Mouse (Mus musculus) spleen, adult 2 months (tissue): ENCODE measurements around the gene Zfp326. TPM values are rescaled to one million over a fixed set of nuclear protein-coding genes. Genes with fewer than 3 reads are reported as not detected.

ENCODE experiments used
- DNase-seq, 2 experiments: peaks; one replicate each; pipeline versions ENCODE4 v3.0.0 to v3.0.0-alpha.2; 2012 to 2021; ENCODE audit warnings: low spot score in 2 of 2, low read depth in 1 of 2
- H3K27ac ChIP-seq: fragments of 200-500 bp; 2 replicates; pipeline ENCODE4 v1.5.1; 2012; ENCODE audit warnings: low read length, inconsistent platforms; ENCODE audit not compliant: insufficient read depth
- H3K27me3 ChIP-seq: fragments of 200-500 bp; 2 replicates; pipeline ENCODE4 v1.6.1; 2012; ENCODE audit warnings: mild to moderate bottlenecking, moderate library complexity, low read length, inconsistent platforms; ENCODE audit not compliant: control insufficient read depth, insufficient read depth
- H3K36me3 ChIP-seq: fragments of 200-500 bp; 2 replicates; pipeline ENCODE4 v1.6.1; 2012; ENCODE audit warnings: mild to moderate bottlenecking, low read length, inconsistent platforms; ENCODE audit not compliant: control insufficient read depth, insufficient read depth
- H3K4me1 ChIP-seq: fragments of 200-500 bp; 2 replicates; pipeline ENCODE4 v1.6.1; 2011; ENCODE audit warnings: inconsistent platforms; ENCODE audit not compliant: control insufficient read depth, insufficient read depth, insufficient read length
- H3K4me3 ChIP-seq: fragments of 200-500 bp; 2 replicates; pipeline ENCODE4 v1.5.1; 2011; ENCODE audit warnings: mild to moderate bottlenecking, inconsistent platforms; ENCODE audit not compliant: insufficient read depth, insufficient read length; ENCODE audit errors: extremely low read depth
- CTCF ChIP-seq: fragments of 200-500 bp; IDR thresholded peaks from 2 replicates; pipeline ENCODE4 v1.5.1; 2011; ENCODE audit warnings: mild to moderate bottlenecking, inconsistent platforms; ENCODE audit not compliant: insufficient read depth, insufficient read length, insufficient replicate concordance; ENCODE audit errors: extremely low read depth
- POLR2A ChIP-seq: fragments of 200-500 bp; IDR thresholded peaks from 2 replicates; pipeline ENCODE4 v1.6.1; 2011; ENCODE audit warnings: low read depth, low read length, inconsistent platforms
- WGBS: fragments of 180-500 bp; shearing (Covaris S2); methylation state at CpG from one replicate; pipeline ENCODE4 v1.1.7; 2018; 5-methylcytosine and 5-hydroxymethylcytosine counted together
- polyA plus RNA-seq: library from polyadenylated mRNA; depleted of rRNA; stranded (reverse); fragments of >200 nt; gene quantifications from 2 replicates; pipeline ENCODE4 v1.2.3, GENCODE M21; 2012; rRNA removed

Zfp326 gene
- polyA plus RNA-seq, result 6.2 and 8.4 TPM in 2 replicates

- Histone ChIP-seq H3K27ac (peak within 1 kb of the TSS; percentile 37; the same call in 1 of the 2 replicates), H3K4me1 (peaks cover 2% of the 10 kb centered on the region; the same call in 1 of the 2 replicates), H3K4me3 (peak within 1 kb of the TSS; percentile 80), H3K36me3 (no peaks in the 10 kb centered on the region), H3K27me3 (no peaks in the 10 kb centered on the region)
- 1% methylated on average over 81 of the region's 83 CpGs for WGBS
- peak; percentile 67 to 85 for DNase-seq
- TF ChIP-seq POLR2A, result peak; percentile 72
- no peak for TF ChIP-seq CTCF
Observed at GRCm38 (mm10) chr5:105876068-105876924, at the start of gene Zfp326. TSS of gene Zfp326 (plus strand) at chr5:105876565.

- Histone ChIP-seq H3K27ac (no peak overlapping the region), H3K27me3 (no peaks in the 10 kb centered on the region), H3K4me3 (no peak overlapping the region), H3K4me1 (no peaks in the 10 kb centered on the region), H3K36me3 (no peaks in the 10 kb centered on the region)
- TF ChIP-seq CTCF (no peak), POLR2A (no peak)
- whole genome bisulfite sequencing, result 91% methylated on average over 5 of the region's 5 CpGs
- no peak for DNase-seq
Observed at GRCm38 (mm10) chr5:105826916-105827510, 49.4 kb upstream of the Zfp326 start.

- H3K36me3 ChIP-seq, result no peaks in the 10 kb centered on the region
Observed at GRCm38 (mm10) chr5:105828050-105828449, 48.3 kb upstream of the Zfp326 start.

GRCm38 (mm10) chr5:105829008-105829586, 47.3 kb upstream of the Zfp326 start:
- TF ChIP-seq POLR2A (no peak), CTCF (no peak)
- no peak overlapping the region for H3K27ac ChIP-seq
- no peaks in the 10 kb centered on the region for H3K4me1 ChIP-seq
- WGBS, result 71% methylated on average over 7 of the region's 7 CpGs
- H3K36me3 ChIP-seq, result no peaks in the 10 kb centered on the region
- H3K4me3 ChIP-seq, result no peak overlapping the region
- H3K27me3 ChIP-seq, result no peaks in the 10 kb centered on the region
- no peak for DNase-seq

More at GRCm38 (mm10) chr5:105828050-105828449, 48.3 kb upstream of the Zfp326 start:
- Histone ChIP-seq H3K27ac (no peak overlapping the region), H3K4me1 (no peaks in the 10 kb centered on the region), H3K4me3 (no peak overlapping the region), H3K27me3 (no peaks in the 10 kb centered on the region)
- no peak for DNase-seq
- 92% methylated on average over 3 of the region's 3 CpGs for WGBS
- TF ChIP-seq CTCF (no peak), POLR2A (no peak)

- 88% methylated on average over 7 of the region's 7 CpGs for WGBS
- no peaks in the 10 kb centered on the region for H3K36me3 ChIP-seq
- H3K4me3 ChIP-seq, result no peak overlapping the region
- no peaks in the 10 kb centered on the region for H3K4me1 ChIP-seq
- H3K27ac ChIP-seq, result no peak overlapping the region
- TF ChIP-seq POLR2A, result no peak
- no peak for TF ChIP-seq CTCF
- no peaks in the 10 kb centered on the region for H3K27me3 ChIP-seq
- DNase-seq, result no peak
Observed at GRCm38 (mm10) chr5:105832140-105832539, 44.2 kb upstream of the Zfp326 start.

GRCm38 (mm10) chr5:105833923-105834322, 42.4 kb upstream of the Zfp326 start:
- Histone ChIP-seq H3K36me3 (no peaks in the 10 kb centered on the region), H3K27me3 (no peaks in the 10 kb centered on the region), H3K4me3 (no peak overlapping the region), H3K27ac (no peak overlapping the region), H3K4me1 (no peaks in the 10 kb centered on the region)
- no peak for TF ChIP-seq POLR2A
- no peak for TF ChIP-seq CTCF
- WGBS, result 54% methylated on average over 3 of the region's 3 CpGs
- no peak for DNase-seq
